Mouse (Mus musculus) kidney, embryonic 14.5 days (tissue): ENCODE results near the gene Spata5. TPM values are rescaled to one million over a fixed set of nuclear protein-coding genes. Genes with fewer than 3 reads are reported as not detected.

Experiments used
- polyA plus RNA-seq: library from polyadenylated mRNA; unstranded; fragments of >200 nt; fragmentation: Nextera tagmentation; extraction: Ambion mirVana; gene quantifications from 2 replicates; pipeline ENCODE4 v1.2.1, GENCODE M21; 2014

Gene Spata5
- polyA plus RNA-seq, 1 experiment from 2014 or later = 45.3 TPM

Other genes starting within 250 kb of the Spata5 start
- not detected in 2 replicates for gene Il21, start 187.3 kb upstream of the Spata5 start, polyA plus RNA-seq
- gene Bbs12, start 107.3 kb upstream of the Spata5 start, polyA plus RNA-seq = 8.7 and 10.6 TPM in 2 replicates
- 1.2 and 3.7 TPM in 2 replicates for gene Cetn4, start 107.2 kb upstream of the Spata5 start, polyA plus RNA-seq
- 1.4 and 2.2 TPM in 2 replicates for gene Fgf2, start 71.5 kb upstream of the Spata5 start, polyA plus RNA-seq
- gene Nudt6, start 315 bp downstream of the Spata5 start, polyA plus RNA-seq = 7.2 and 7.9 TPM in 2 replicates
- 41.7 and 49.8 TPM in 2 replicates for gene Spry1, start 220.1 kb downstream of the Spata5 start, polyA plus RNA-seq